ENCODE assay signal across 11 mouse cellular contexts in the genomic region with DNA sequence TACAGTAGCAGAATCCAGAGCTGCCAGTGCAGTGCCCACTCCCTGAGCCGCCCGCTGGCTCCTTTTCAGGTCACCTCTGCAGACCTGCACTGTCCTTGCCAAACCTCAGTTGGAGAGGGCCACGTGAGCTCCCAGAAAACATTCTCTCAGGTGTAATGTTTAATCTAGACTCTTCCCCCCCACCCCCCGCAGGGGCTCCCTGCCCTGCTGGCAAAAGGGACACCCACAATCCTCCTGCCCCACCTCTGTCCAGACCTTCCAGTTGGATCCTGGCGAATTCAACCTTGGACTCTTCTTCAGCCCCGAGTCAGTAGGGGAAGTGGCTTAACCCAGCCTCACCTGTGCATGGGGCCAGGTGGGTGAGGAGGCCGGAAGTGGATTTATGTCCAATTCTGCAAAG. TPM values are rescaled to one million over a fixed set of nuclear protein-coding genes. Genes with fewer than 3 reads are reported as not detected.
DNase-seq lines count a peak whose midpoint lies in the region; ATAC-seq and TF ChIP-seq lines count a peak whose summit lies in the region.
"Had no signal": no experiment of that assay in that cellular context is flagged by ENCODE, and none has a peak within 500 bp of the region (broad histone marks: within the 10 kb centered on the region; RNA-seq: fewer than 3 reads in every experiment).

No protein-coding gene starts in this region.

- no peaks in the 10 kb centered on the region for H3K9me3 ChIP-seq in liver, embryonic 16.5 days (replicated peaks; ENCODE audit: control insufficient read depth, low read length)
- H3K9me3 ChIP-seq in stomach, embryonic 14.5 days (ENCODE audit: control insufficient read depth, low read depth, low read length), result no peaks in the 10 kb centered on the region
- H3K9me3 ChIP-seq in forebrain, postnatal 0 days (ENCODE audit: low read length), result no peaks in the 10 kb centered on the region

- H3K4me1 ChIP-seq in liver, adult 2 months (ENCODE audit: control insufficient read depth, insufficient read depth, low read length), result peaks cover 40% of the 10 kb centered on the region
- no peaks in the 10 kb centered on the region for H3K4me1 ChIP-seq in liver, embryonic 16.5 days (ENCODE audit: control insufficient read depth, low read depth, low read length)
- H3K4me1 ChIP-seq in stomach, embryonic 14.5 days (ENCODE audit: control insufficient read depth, insufficient read depth, low read length), result 0 out of 2 replicates have a peak, but pooled peaks cover 2% of the 10 kb centered on the region
- H3K4me1 ChIP-seq in forebrain, postnatal 0 days (ENCODE audit: insufficient read depth), result peaks cover 9% of the 10 kb centered on the region; the same call in 1 of the 2 replicates

- ATAC-seq in liver, embryonic 16.5 days (ENCODE audit: low read depth), result peak; percentile 77
- ATAC-seq in stomach, embryonic 14.5 days (ENCODE audit: insufficient number of reproducible peaks, insufficient read depth, low FRiP score, low read depth), result no peak
- ATAC-seq in forebrain, postnatal 0 days, result no peak

- 21% methylated on average over 7 of the region's 7 CpGs for WGBS in liver, adult 2 months
- WGBS in liver, embryonic 16.5 days (ENCODE audit: insufficient replicate concordance), result 46% methylated on average over 7 of the region's 7 CpGs
- WGBS in stomach, embryonic 14.5 days, result 59% methylated on average over 7 of the region's 7 CpGs
- 78% methylated on average over 7 of the region's 7 CpGs for WGBS in forebrain, postnatal 0 days

- H3K4me3 ChIP-seq in liver, adult 2 months (ENCODE audit: insufficient read depth, low read depth, low read length), result peak overlapping the region; percentile 94
- no peak overlapping the region for H3K4me3 ChIP-seq in liver, embryonic 16.5 days (ENCODE audit: low read depth, low read length)
- H3K4me3 ChIP-seq in stomach, embryonic 14.5 days (ENCODE audit: low read depth, low read length), result no peak overlapping the region; the same call in 1 of the 2 replicates
- no peak overlapping the region for H3K4me3 ChIP-seq in forebrain, postnatal 0 days (ENCODE audit: low read depth, low read length)

- TF ChIP-seq POLR2A in liver, adult 2 months (IDR thresholded peaks at IDR 0.05; ENCODE audit: extremely low read depth, insufficient read depth, low read length), result peak; percentile 21; the same call in 1 of the 2 replicates

- 0 out of 2 replicates have a peak, but pooled peaks have one; percentile 1 for TF ChIP-seq CTCF in liver, adult 2 months (IDR thresholded peaks at IDR 0.05; ENCODE audit: low read depth, low read length)
- TF ChIP-seq CTCF in forebrain, postnatal 0 days (IDR thresholded peaks at IDR 0.05; ENCODE audit: low read depth), result no peak

- no peaks in the 10 kb centered on the region for H3K36me3 ChIP-seq in liver, adult 2 months (ENCODE audit: control insufficient read depth, insufficient read depth, low read length)
- no peaks in the 10 kb centered on the region for H3K36me3 ChIP-seq in liver, embryonic 16.5 days (ENCODE audit: control insufficient read depth, insufficient read depth)
- no peaks in the 10 kb centered on the region for H3K36me3 ChIP-seq in stomach, embryonic 14.5 days (ENCODE audit: control insufficient read depth, insufficient read depth, low read length)
- H3K36me3 ChIP-seq in forebrain, postnatal 0 days (ENCODE audit: insufficient read depth), result no peaks in the 10 kb centered on the region

- peak; percentile 99 for DNase-seq in liver, adult 2 months (ENCODE audit: extremely low read depth, low read depth, low spot score)
- no peak for DNase-seq in liver
- DNase-seq in kidney, adult 9 months, result peak; percentile 94
- no peak for DNase-seq in spleen, postnatal 14 days (ENCODE audit: low spot score in 2 of 2)
- DNase-seq in testis, postnatal 10 days (ENCODE audit: low spot score), result no peak
- no peak for DNase-seq in forebrain, postnatal 0 days
- DNase-seq: heart, postnatal 36 days; thymus, postnatal 25 days had no signal

- H3K27me3 ChIP-seq in liver, adult 2 months (ENCODE audit: control insufficient read depth, insufficient read depth, low read length), result no peaks in the 10 kb centered on the region
- H3K27me3 ChIP-seq in liver, embryonic 16.5 days (ENCODE audit: control insufficient read depth, insufficient read depth, low read depth, low read length), result peaks cover 24% of the 10 kb centered on the region
- H3K27me3 ChIP-seq in stomach, embryonic 14.5 days (ENCODE audit: control insufficient read depth, insufficient read depth, low read length), result no peaks in the 10 kb centered on the region
- no peaks in the 10 kb centered on the region for H3K27me3 ChIP-seq in forebrain, postnatal 0 days (ENCODE audit: insufficient read depth, low read length)

- peak overlapping the region; percentile 59 for H3K4me2 ChIP-seq in liver, embryonic 16.5 days (ENCODE audit: low read depth, low read length)
- H3K4me2 ChIP-seq in stomach, embryonic 14.5 days (replicated peaks; ENCODE audit: low read depth, low read length), result peak overlapping the region; percentile 80
- H3K4me2 ChIP-seq in forebrain, postnatal 0 days (ENCODE audit: low read depth), result no peak overlapping the region

- peak overlapping the region; percentile 96 for H3K27ac ChIP-seq in liver, adult 2 months (replicated peaks; ENCODE audit: insufficient read depth, low read depth, low read length)
- no peak overlapping the region for H3K27ac ChIP-seq in liver, embryonic 16.5 days (ENCODE audit: low read length)
- no peak overlapping the region for H3K27ac ChIP-seq in stomach, embryonic 14.5 days (ENCODE audit: low read length)
- H3K27ac ChIP-seq in forebrain, postnatal 0 days (ENCODE audit: low read depth, low read length), result no peak overlapping the region

- H3K9ac ChIP-seq in liver, adult 2 months (ENCODE audit: low read depth, low read length), result peak overlapping the region; percentile 99
- H3K9ac ChIP-seq in liver, embryonic 16.5 days (ENCODE audit: low read depth, low read length), result no peak overlapping the region
- no peak overlapping the region for H3K9ac ChIP-seq in stomach, embryonic 14.5 days (replicated peaks; ENCODE audit: low read depth, low read length)
- H3K9ac ChIP-seq in forebrain, postnatal 0 days, result no peak overlapping the region

- H3K79me2 ChIP-seq in liver, adult 2 months (ENCODE audit: control insufficient read depth, insufficient read depth, low read length), result peaks cover 34% of the 10 kb centered on the region

RNA-seq across cellular contexts. Expression of gene Clmn, which starts 1.2 kb away (rescaled TPM):
- 20.4 and 22.4 TPM in 2 replicates for total RNA-seq in liver, adult 2 months (2014; rRNA removed)
- polyA plus RNA-seq in liver, adult 2 months (2012; rRNA removed), result 12.1 and 13.7 TPM in 2 replicates
- 0.55 and 0.63 TPM in 2 replicates for polyA plus RNA-seq in liver, embryonic 16.5 days (2015; fragmentation: Nextera tagmentation; extraction: Ambion mirVana)
- 3.1 TPM in 2 replicates for polyA plus RNA-seq in stomach, embryonic 14.5 days (2014; fragmentation: Nextera tagmentation; extraction: Ambion mirVana)
- 1.8 and 2.0 TPM in 2 replicates for total RNA-seq in forebrain, postnatal 0 days (2014; rRNA removed)
- polyA plus RNA-seq in forebrain, postnatal 0 days (2015; fragmentation: Nextera tagmentation; extraction: Ambion mirVana), result 1.2 and 1.8 TPM in 2 replicates
- total RNA-seq: CH12.LX had no signal

Comparison
In these comparisons a context has a peak if more than half of its experiments do, and no peak if none do; other contexts are left out.
1. DNase-seq: peak in liver, adult 2 months (single experiment) and kidney, adult 9 months (single experiment); none in liver (single experiment), spleen, postnatal 14 days (0 of 2), testis, postnatal 10 days (single experiment) and forebrain, postnatal 0 days (single experiment).